Mouse (Mus musculus): ENCODE data around the gene Tescl.
A peak's percentile ranks its signal among the peaks of the same experiment; 100 is the strongest.

Tescl gene

GRCm38 (mm10) chr7:24361001-24361400 is 27.3 kb upstream of the Tescl start:
- DNase-seq: no peak

DNA sequence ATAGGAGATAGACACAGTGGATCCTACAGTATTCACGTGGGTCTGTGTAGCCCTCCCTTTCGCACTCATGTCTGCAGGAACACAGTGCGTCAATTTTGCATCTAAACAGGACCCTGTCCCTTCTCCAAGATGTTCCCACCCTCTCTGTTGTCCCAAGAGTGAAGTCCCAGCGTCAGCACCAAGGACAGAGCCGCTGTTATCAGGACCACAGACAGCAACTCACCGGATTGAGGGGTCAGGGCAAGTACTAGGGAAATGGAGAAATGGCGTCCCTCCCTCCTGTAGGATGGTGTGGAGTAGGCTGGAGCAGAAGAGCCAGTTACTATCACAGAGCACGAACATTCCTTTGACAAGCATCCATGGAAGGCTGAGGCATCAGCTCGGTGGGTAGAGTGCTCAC is 25.5 kb upstream of the Tescl start:
- no peak for DNase-seq

DNA sequence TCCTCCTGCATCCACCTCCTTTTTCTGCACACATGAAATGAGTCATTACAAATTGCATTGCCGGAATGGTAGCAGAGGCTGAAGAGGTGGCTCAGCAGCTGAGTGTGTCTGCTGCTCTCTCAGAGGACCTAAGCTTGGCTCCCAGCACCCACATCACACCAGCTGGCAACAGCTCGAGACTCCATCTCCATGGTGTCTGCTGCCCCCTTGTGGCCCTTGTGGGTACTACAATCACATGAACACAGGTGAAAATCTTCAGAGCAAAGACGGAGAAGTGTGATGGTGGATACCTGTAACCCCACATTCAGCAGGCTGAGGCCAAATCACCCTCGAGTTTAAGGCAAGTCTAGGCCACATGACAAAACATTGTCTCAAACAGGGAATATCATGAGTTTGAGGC is 24.2 kb upstream of the Tescl start:
- no peak for DNase-seq

DNA sequence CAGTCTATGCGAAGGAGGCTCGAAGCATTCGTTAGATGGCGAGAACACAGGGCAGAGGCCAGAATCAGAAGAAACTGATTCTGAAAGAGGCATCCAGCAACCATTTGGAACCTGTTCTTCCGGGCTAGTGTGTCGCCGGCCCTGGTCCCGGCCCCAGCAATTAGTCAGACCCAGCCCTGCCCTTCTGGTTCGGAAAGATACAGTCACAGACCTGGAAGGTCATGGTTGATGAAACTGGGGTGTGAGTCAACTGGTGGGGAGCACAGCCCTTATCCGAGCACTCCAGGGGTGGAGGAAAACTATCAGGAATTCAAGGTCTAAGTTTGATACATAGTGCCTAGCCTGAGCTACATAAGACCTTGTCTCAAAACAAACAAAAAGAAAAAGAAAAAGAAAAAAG is 22.3 kb upstream of the Tescl start:
- no peak for DNase-seq

DNA sequence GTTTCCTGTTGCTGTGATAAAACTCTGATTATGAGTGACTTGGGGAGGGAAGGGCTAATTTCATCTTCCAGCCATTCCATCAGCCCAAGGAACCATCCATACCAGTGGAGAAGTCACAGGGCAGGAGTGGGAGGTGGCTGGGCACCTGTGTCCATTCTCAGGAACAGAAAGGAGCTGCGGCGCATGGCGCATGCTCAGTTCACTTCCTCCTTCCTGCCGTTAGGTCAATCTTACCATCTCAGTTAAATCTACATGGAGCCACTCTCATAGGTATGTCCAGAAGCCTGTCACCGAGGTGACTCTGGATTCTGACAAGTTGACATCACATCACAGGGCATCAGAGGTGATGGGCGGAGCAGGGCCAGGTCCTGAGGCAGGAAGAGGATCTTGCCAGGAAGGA is 21.9 kb upstream of the Tescl start:
- DNase-seq: no peak

GRCm38 (mm10) chr7:24348896-24349295 is 15.2 kb upstream of the Tescl start, which contains the start of gene Lypd5:
Lypd5 (plus strand) TSS chr7:24349196.
- no peak for DNase-seq

GRCm38 (mm10) chr7:24346444-24346843 is 12.7 kb upstream of the Tescl start:
- no peak for DNase-seq

GRCm38 (mm10) chr7:24343701-24344272 is 10.1 kb upstream of the Tescl start:
- DNase-seq: peak; percentile 35

- no peak for DNase-seq
These were observed 4.5 kb upstream of the Tescl start for GRCm38 (mm10) chr7:24338241-24338640.

GRCm38 (mm10) chr7:24335699-24336309 is 2.1 kb upstream of the Tescl start:
- peak; percentile 63 for DNase-seq

- no peak for DNase-seq
These were observed 6.3 kb downstream of the Tescl start for GRCm38 (mm10) chr7:24327281-24327975.

DNA sequence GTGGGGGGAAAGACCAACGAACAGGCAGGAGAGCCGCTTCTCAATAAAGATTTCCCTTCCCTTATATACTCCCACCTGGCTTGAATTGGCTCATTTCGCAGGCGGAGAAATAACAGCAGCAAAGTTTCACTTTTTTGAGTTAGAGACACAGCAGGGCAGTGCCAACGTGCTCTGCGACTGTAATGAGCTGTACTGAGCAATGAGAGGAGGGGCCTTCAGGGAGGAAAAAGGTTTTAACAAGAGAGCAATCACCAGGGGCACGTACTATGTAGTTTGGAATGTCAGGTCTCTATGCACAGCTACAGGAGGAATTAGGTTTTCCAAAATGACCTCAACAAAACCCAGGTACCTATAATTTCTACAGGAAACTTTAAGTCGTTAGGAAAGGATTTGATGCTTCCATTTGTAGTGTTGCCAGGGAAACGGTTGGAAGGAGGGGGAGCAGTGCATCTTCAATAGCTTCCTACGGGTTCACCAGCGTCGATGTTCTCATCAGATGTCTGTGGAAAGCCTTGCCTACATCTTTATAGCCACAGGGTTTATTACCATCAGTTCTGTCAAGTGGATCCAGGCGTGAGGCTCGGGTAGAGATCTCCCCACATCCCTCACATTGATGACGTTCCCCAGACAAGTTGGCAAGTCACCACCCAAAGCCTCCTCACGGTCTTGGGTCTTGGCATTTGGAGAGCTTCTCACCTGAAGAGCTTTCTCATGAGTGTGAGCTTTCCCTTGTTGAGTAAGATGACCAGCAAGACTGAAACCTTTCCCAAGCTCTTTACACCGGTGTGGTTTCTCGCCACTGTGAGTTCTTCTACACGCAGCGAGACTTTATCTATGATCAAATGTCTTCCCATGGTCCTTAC is 7.2 kb downstream of the Tescl start:
- DNase-seq: peak; percentile 28

DNA sequence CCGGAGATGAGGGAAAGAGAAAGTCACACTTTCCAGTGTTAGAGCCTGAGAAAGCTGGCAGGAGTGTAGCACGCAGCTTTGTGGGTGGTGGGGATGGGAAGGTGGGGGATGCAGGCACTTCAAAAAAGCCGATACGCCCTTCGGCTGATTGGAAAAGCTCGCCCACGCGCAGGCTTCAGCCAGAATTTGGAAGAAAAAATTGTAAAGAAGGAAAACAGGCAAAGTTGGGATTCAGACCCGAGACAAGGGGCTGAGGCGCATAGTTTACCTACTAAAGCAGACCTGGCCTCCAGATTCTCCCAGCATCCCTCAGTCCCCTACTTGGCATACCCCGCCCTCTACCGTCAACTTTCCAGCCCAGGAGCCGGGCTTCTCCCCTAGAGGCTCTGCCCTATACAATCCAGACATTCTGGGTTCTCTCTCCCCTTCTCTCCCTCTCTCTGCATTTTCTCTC is 8.0 kb downstream of the Tescl start:
- DNase-seq: peak; percentile 72

DNA sequence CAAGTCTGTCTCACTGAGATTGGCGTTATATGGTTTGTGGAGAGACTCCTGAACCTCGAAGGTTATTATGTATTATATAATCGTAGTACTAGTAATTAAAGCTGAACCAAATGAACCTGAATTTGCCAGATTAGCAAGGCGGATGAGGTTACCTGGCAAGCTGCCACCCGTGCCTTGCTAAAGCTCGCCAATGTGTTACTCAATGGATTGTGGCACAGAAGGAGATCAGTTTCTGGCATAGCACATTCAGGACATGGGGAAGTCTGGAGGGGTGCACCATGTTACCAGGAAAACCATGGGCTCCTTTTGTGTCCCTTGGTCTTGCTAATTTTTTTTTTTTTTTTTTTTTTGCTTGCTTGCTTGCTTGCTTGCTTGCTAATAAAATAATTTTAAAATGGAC is 8.5 kb downstream of the Tescl start:
- DNase-seq: no peak

DNA sequence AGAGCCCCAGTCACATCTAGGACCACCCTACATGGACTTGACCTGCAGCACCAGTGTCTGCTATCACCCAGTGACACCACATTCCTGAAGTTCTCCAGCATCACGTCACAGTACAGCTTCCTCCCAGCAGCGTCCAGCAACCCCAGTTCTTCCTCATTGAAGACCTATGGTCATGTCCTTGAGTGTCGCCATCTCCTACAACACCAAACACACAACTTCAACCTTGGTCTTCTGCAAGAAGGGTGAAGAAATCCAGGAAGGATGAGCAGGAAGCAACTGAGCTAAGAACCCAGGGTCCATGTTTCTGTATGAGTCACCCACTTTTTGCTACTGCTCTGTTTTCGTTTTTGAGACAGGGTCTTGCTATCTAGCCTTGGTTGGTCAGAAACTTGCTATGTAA is 11.1 kb downstream of the Tescl start:
- DNase-seq: no peak

GRCm38 (mm10) chr7:24318942-24319341 is 14.8 kb downstream of the Tescl start:
- DNase-seq: no peak

GRCm38 (mm10) chr7:24316567-24317092 is 17.1 kb downstream of the Tescl start, which contains the start of gene Zfp94:
Zfp94 (minus strand) TSS chr7:24316666.
- peak; percentile 98 for DNase-seq

- no peak for DNase-seq
These were observed 17.8 kb downstream of the Tescl start for GRCm38 (mm10) chr7:24315726-24316566.

DNA sequence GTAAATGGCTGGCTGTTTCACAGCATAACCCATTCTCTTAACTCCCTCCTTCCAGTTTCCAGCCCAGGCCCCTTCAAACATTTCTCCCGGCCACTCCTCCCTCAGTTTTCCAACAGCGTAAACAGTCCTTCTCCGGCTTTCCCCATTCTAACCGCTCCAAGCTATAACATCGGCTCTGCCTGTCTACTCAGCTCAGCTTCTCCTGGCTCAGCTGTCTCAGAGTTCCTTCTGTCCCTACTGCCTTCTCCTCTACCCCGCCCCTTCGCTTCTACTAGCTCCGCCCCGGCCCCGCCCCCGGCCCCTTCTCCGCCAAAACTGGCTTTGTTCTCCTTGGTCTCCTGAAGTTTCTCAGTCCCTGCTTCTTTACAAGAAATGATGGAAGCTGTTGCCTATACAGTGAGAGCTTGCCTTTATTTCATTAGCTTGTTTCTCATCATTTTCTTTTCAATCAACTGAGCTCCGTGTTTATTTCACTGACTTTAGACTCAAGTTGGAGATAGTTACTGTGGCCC is 32.9 kb downstream of the Tescl start, which contains the start of gene Zfp61:
Gene Zfp61, minus strand, starts transcription at position 462 of the 512 bp plus-strand sequence.
- peak; percentile 29 for DNase-seq

- no peak for DNase-seq
These were observed 33.8 kb downstream of the Tescl start for GRCm38 (mm10) chr7:24299823-24300481.
